Mouse (Mus musculus): ENCODE measurements around the gene Ctf1. TPM values are rescaled to one million over a fixed set of nuclear protein-coding genes. Genes with fewer than 3 reads are reported as not detected.

Gene Ctf1
- polyA plus RNA-seq, 1 experiment: 13.7 TPM

Other genes starting within 250 kb of the Ctf1 start
- 12.4 and 30.8 TPM in 2 replicates for gene Fbrs, start 233.5 kb upstream of the Ctf1 start, polyA plus RNA-seq (2012; rRNA removed)
- gene Srcap, start 200.8 kb upstream of the Ctf1 start, polyA plus RNA-seq (2012; rRNA removed): 5.7 and 13.8 TPM in 2 replicates
- 19.3 and 25.2 TPM in 2 replicates for gene Gm42715, start 193.2 kb upstream of the Ctf1 start, polyA plus RNA-seq (2012; rRNA removed)
- gene Tmem265, start 151.3 kb upstream of the Ctf1 start, polyA plus RNA-seq (2012; rRNA removed): 2.1 TPM in 1 of 2 replicates, not detected in the other
- 72.2 and 75.4 TPM in 2 replicates for gene Phkg2, start 139.4 kb upstream of the Ctf1 start, polyA plus RNA-seq (2012; rRNA removed)
- 7.0 and 7.4 TPM in 2 replicates for gene Ccdc189, start 124.1 kb upstream of the Ctf1 start, polyA plus RNA-seq (2012; rRNA removed)
- 39.7 and 41.8 TPM in 2 replicates for gene Rnf40, start 124.0 kb upstream of the Ctf1 start, polyA plus RNA-seq (2012; rRNA removed)
- gene Zfp629, start 96.9 kb upstream of the Ctf1 start, polyA plus RNA-seq (2012; rRNA removed): 10.7 and 12.8 TPM in 2 replicates
- gene Bcl7c, start 3.8 kb upstream of the Ctf1 start, polyA plus RNA-seq (2012; rRNA removed): 26.0 and 30.3 TPM in 2 replicates
- not detected in 2 replicates for gene Ctf2, start 19.4 kb downstream of the Ctf1 start, polyA plus RNA-seq (2012; rRNA removed)
- gene Fbxl19, start 31.8 kb downstream of the Ctf1 start, polyA plus RNA-seq (2012; rRNA removed): 14.5 and 15.5 TPM in 2 replicates
- 36.0 and 42.3 TPM in 2 replicates for gene Orai3, start 57.1 kb downstream of the Ctf1 start, polyA plus RNA-seq (2012; rRNA removed)
- 4.8 and 13.9 TPM in 2 replicates for gene Setd1a, start 63.9 kb downstream of the Ctf1 start, polyA plus RNA-seq (2012; rRNA removed)
- gene Gm49388, start 72.9 kb downstream of the Ctf1 start, polyA plus RNA-seq (2012; rRNA removed): 0.21 TPM in 1 of 2 replicates, not detected in the other
- gene Hsd3b7, start 87.9 kb downstream of the Ctf1 start, polyA plus RNA-seq (2012; rRNA removed): 65.7 and 77.6 TPM in 2 replicates
- 161 and 178 TPM in 2 replicates for gene Stx4a, start 111.6 kb downstream of the Ctf1 start, polyA plus RNA-seq (2012; rRNA removed)
- 6.4 and 6.9 TPM in 2 replicates for gene Stx1b, start 111.8 kb downstream of the Ctf1 start, polyA plus RNA-seq (2012; rRNA removed)
- gene Zfp646, start 163.5 kb downstream of the Ctf1 start, polyA plus RNA-seq (2012; rRNA removed): 12.2 and 15.6 TPM in 2 replicates
- 2.9 and 4.1 TPM in 2 replicates for gene Zfp668, start 164.1 kb downstream of the Ctf1 start, polyA plus RNA-seq (2012; rRNA removed)
- gene Prss53, start 178.2 kb downstream of the Ctf1 start, polyA plus RNA-seq (2012; rRNA removed): 2.9 and 3.9 TPM in 2 replicates
- not detected in 2 replicates for gene Gm21974, start 182.7 kb downstream of the Ctf1 start, polyA plus RNA-seq (2012; rRNA removed)
- gene Vkorc1, start 182.9 kb downstream of the Ctf1 start, polyA plus RNA-seq (2012; rRNA removed): 204 and 211 TPM in 2 replicates
- 71.8 and 76.9 TPM in 2 replicates for gene Bckdk, start 191.3 kb downstream of the Ctf1 start, polyA plus RNA-seq (2012; rRNA removed)
- gene Kat8, start 199.8 kb downstream of the Ctf1 start, polyA plus RNA-seq (2012; rRNA removed): 27.2 and 31.9 TPM in 2 replicates
- gene Prss8, start 217.4 kb downstream of the Ctf1 start, polyA plus RNA-seq (2012; rRNA removed): 54.6 and 66.0 TPM in 2 replicates
- 10.2 and 13.5 TPM in 2 replicates for gene Prss36, start 234.0 kb downstream of the Ctf1 start, polyA plus RNA-seq (2012; rRNA removed)

Measured in urinary bladder, adult 2 months (tissue).